Mouse (Mus musculus) B cell, adult 67 days (primary cell): Measurements from ENCODE around the gene Try5. TPM values are rescaled to one million over a fixed set of nuclear protein-coding genes. Genes with fewer than 3 reads are reported as not detected.

Source experiments
- total RNA-seq, 2 experiments: library from RNA; stranded (reverse); gene quantifications; 4 replicates each; pipeline ENCODE4 v1.2.4; 2023

The Try5 gene
- total RNA-seq, result not detected

GRCm38 (mm10) chr6:41316741-41317140, at the start of gene Try5:
Try5 (minus strand) TSS chr6:41316841.

GRCm38 (mm10) chr6:41353932-41354331, 37.3 kb upstream of the Try5 start, which contains the start of gene Try10:
Try10 (plus strand) TSS chr6:41354105.

GRCm38 (mm10) chr6:41301969-41302368, 14.7 kb downstream of the Try5 start, which contains the start of gene Try4:
Try4 (plus strand) TSS chr6:41302269.

Other genes starting within 250 kb of the Try5 start
- not detected for gene Try4, start 14.6 kb downstream of the Try5 start, total RNA-seq
- not detected for gene Try10, start 37.3 kb upstream of the Try5 start, total RNA-seq
- gene Prss3, start 60.8 kb upstream of the Try5 start, total RNA-seq, result not detected
- not detected for gene Gm5771, start 75.5 kb upstream of the Try5 start, total RNA-seq
- gene Gm10334, start 129.3 kb upstream of the Try5 start, total RNA-seq, result not detected
- gene Prss1, start 142.1 kb upstream of the Try5 start, total RNA-seq, result not detected
- gene Prss2, start 204.9 kb upstream of the Try5 start, total RNA-seq, result not detected